ENCODE assay signal across 8 mouse cellular contexts in the genomic region with DNA sequence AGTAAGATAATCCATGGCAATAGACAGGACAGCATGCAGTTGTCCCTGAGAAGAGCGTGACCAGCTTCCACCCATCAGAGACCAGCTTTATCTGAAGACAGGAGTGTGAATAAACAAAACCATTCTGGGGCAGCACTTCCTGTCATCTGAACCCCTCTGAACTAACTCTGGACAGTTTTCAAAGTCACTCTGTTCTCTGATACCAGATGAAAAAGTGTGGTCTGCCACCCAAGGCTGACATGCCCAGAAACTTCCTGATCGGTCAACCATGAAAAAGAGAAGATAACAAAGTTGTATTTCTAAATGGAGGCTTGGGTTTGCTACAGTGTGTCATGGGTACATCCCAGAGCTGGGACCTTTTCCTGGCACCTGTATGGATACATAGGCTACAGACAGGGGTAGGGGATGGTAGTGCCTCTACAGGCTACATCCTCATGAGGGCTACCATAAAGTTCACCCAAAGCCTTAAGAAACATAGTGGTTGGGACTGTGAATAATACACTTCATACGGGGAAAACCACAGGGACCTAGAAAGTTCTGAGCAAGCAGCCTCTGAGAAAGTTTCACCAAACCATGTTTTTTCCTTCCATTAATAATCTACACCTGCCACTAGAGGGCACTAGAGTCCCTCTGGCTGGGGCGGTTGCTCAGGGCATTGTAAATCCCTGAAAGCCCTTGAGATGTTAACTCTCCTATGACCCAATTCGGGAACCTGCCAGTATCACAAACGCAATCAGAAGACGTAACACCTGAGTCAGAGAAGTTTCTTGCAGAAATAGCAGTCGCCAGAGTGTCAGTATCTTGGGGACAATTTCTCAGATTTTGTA. TPM values are rescaled to one million over a fixed set of nuclear protein-coding genes. Genes with fewer than 3 reads are reported as not detected.
A peak's percentile ranks its signal among the peaks of the same experiment; 100 is the strongest.
DNase-seq lines count a peak whose midpoint lies in the region; ATAC-seq and TF ChIP-seq lines count a peak whose summit lies in the region.
"Had no signal": no experiment of that assay in that cellular context is flagged by ENCODE, and none has a peak within 500 bp of the region (broad histone marks: within the 10 kb centered on the region; RNA-seq: fewer than 3 reads in every experiment).

No protein-coding gene starts in this region.

- no peak for ATAC-seq in midbrain, postnatal 0 days (ENCODE audit: low FRiP score)
- ATAC-seq in midbrain, embryonic 16.5 days: no peak
- peak; percentile 85 for ATAC-seq in granulocyte monocyte progenitor cell, adult 5-6 weeks (replicated peaks; ENCODE audit: poor library complexity, severe bottlenecking)

- TF ChIP-seq CTCF in midbrain, postnatal 0 days (IDR thresholded peaks at IDR 0.05): peak; percentile 47

- H3K4me2 ChIP-seq in midbrain, postnatal 0 days (ENCODE audit: low read depth, low read length, poor library complexity, severe bottlenecking): no peak overlapping the region
- no peak overlapping the region for H3K4me2 ChIP-seq in midbrain, embryonic 16.5 days (ENCODE audit: low read length)

- H3K36me3 ChIP-seq in midbrain, postnatal 0 days (ENCODE audit: insufficient read depth, low read length): no peaks in the 10 kb centered on the region
- H3K36me3 ChIP-seq in midbrain, embryonic 16.5 days (ENCODE audit: control insufficient read depth, insufficient read depth, low read length): no peaks in the 10 kb centered on the region

- no peaks in the 10 kb centered on the region for H3K27me3 ChIP-seq in midbrain, postnatal 0 days (ENCODE audit: insufficient read depth, low read length)
- H3K27me3 ChIP-seq in midbrain, embryonic 16.5 days (ENCODE audit: control insufficient read depth, insufficient read depth, low read depth, low read length): no peaks in the 10 kb centered on the region

- H3K9ac ChIP-seq in midbrain, postnatal 0 days (replicated peaks; ENCODE audit: low read length, poor library complexity, severe bottlenecking): no peak overlapping the region
- H3K9ac ChIP-seq in midbrain, embryonic 16.5 days (ENCODE audit: low read depth, low read length): no peak overlapping the region

- no peaks in the 10 kb centered on the region for H3K4me1 ChIP-seq in midbrain, postnatal 0 days (ENCODE audit: insufficient read depth, low read length)
- no peaks in the 10 kb centered on the region for H3K4me1 ChIP-seq in midbrain, embryonic 16.5 days (ENCODE audit: control insufficient read depth, insufficient read depth, low read length)

- no peaks in the 10 kb centered on the region for H3K9me3 ChIP-seq in midbrain, postnatal 0 days (ENCODE audit: low read length)
- no peaks in the 10 kb centered on the region for H3K9me3 ChIP-seq in midbrain, embryonic 16.5 days (replicated peaks; ENCODE audit: control insufficient read depth, low read length, poor library complexity, severe bottlenecking)

- no peak overlapping the region for H3K27ac ChIP-seq in midbrain, postnatal 0 days (ENCODE audit: low read depth, low read length)
- H3K27ac ChIP-seq in midbrain, embryonic 16.5 days (ENCODE audit: low read length): no peak overlapping the region

- 71% methylated on average over 8 of the region's 8 CpGs for WGBS in midbrain, postnatal 0 days
- 67% methylated on average over 8 of the region's 8 CpGs for WGBS in midbrain, embryonic 16.5 days

- H3K4me3 ChIP-seq in midbrain, postnatal 0 days (ENCODE audit: low read depth, low read length): no peak overlapping the region
- H3K4me3 ChIP-seq in midbrain, embryonic 16.5 days (ENCODE audit: low read depth, low read length): no peak overlapping the region
- H3K4me3 ChIP-seq: myocyte had no signal

- no peak for DNase-seq in midbrain, postnatal 0 days (ENCODE audit: low spot score)
- DNase-seq in adipocyte (ENCODE audit: low spot score): peak; percentile 46
- peak; percentile 34 for DNase-seq in retina, postnatal 1 day
- no peak for DNase-seq in right cerebral cortex, postnatal 14 days
- no peak for DNase-seq in yolk sac, embryonic 10.5 days (ENCODE audit: low spot score)

RNA-seq across cellular contexts. Expression of a gene that starts 32.7 kb away (rescaled TPM):
- 39.4 and 47.8 TPM in 2 replicates for total RNA-seq in midbrain, postnatal 0 days (2014; rRNA removed)
- polyA plus RNA-seq in midbrain, postnatal 0 days (2015; fragmentation: Nextera tagmentation; extraction: Ambion mirVana): 31.7 and 35.2 TPM in 2 replicates
- polyA plus RNA-seq in midbrain, embryonic 16.5 days (2015; fragmentation: Nextera tagmentation; extraction: Ambion mirVana): 44.3 and 46.9 TPM in 2 replicates
- total RNA-seq in granulocyte monocyte progenitor cell, adult 5-6 weeks (2014; fragmentation: Nextera tagmentation): 49.8 and 68.7 TPM in 2 replicates
- 66.1 and 86.7 TPM in 2 replicates for total RNA-seq in granulocyte monocyte progenitor cell, adult 5-6 weeks (2017)

Comparison
In these comparisons a context has a peak if more than half of its experiments do, and no peak if none do; other contexts are left out.
1. DNase-seq: peak in adipocyte (single experiment) and retina, postnatal 1 day (single experiment); none in midbrain, postnatal 0 days (single experiment), right cerebral cortex, postnatal 14 days (single experiment) and yolk sac, embryonic 10.5 days (single experiment).